In genomic region chr14:99590854-99591470, GRCm38 (mm10) we compare ENCODE assay signal across 15 mouse cellular contexts.
DNase-seq lines count a peak whose midpoint lies in the region; ATAC-seq lines count a peak whose summit lies in the region.
"Had no signal": no experiment of that assay in that cellular context is flagged by ENCODE, and none has a peak within 500 bp of the region (broad histone marks: within the 10 kb centered on the region; RNA-seq: fewer than 3 reads in every experiment).

No protein-coding gene starts in this region.

- H3K4me3 ChIP-seq in kidney, embryonic 16.5 days (ENCODE audit: low read length) = no peak overlapping the region
- H3K4me3 ChIP-seq in lung, embryonic 15.5 days = no peak overlapping the region
- H3K4me3 ChIP-seq in stomach, embryonic 14.5 days (ENCODE audit: low read depth, low read length) = no peak overlapping the region
- H3K4me3 ChIP-seq in hindbrain, embryonic 14.5 days (replicated peaks; ENCODE audit: low read length) = no peak overlapping the region
- H3K4me3 ChIP-seq: heart, embryonic 12.5 days; hindbrain, embryonic 15.5 days; limb, embryonic 15.5 days had no signal

- H3K27me3 ChIP-seq in kidney, embryonic 16.5 days (ENCODE audit: insufficient read depth, low read length) = no peaks in the 10 kb centered on the region
- H3K27me3 ChIP-seq in lung, embryonic 15.5 days = no peaks in the 10 kb centered on the region
- H3K27me3 ChIP-seq in stomach, embryonic 14.5 days (ENCODE audit: control insufficient read depth, insufficient read depth, low read length) = no peaks in the 10 kb centered on the region
- no peaks in the 10 kb centered on the region for H3K27me3 ChIP-seq in hindbrain, embryonic 14.5 days (ENCODE audit: control insufficient read depth, insufficient read depth, low read length)
- H3K27me3 ChIP-seq: heart, embryonic 12.5 days; hindbrain, embryonic 15.5 days; limb, embryonic 15.5 days had no signal

- no peak for DNase-seq in kidney, postnatal 10 days
- peak; percentile 21 for DNase-seq in fat pad, adult 2 months (ENCODE audit: extremely low read depth, low read depth, low spot score)
- DNase-seq in thymus, postnatal 14 days = no peak
- DNase-seq in hindbrain, embryonic 14.5 days (ENCODE audit: low spot score) = no peak
- DNase-seq in thymus, postnatal 10 days (ENCODE audit: low spot score in 2 of 2) = no peak
- DNase-seq: adrenal gland, postnatal 14 days; cerebellum, postnatal 14 days; gastrocnemius, postnatal 10 days had no signal

- H3K36me3 ChIP-seq in kidney, embryonic 16.5 days (ENCODE audit: insufficient read depth, low read length) = no peaks in the 10 kb centered on the region
- no peaks in the 10 kb centered on the region for H3K36me3 ChIP-seq in lung, embryonic 15.5 days
- H3K36me3 ChIP-seq in stomach, embryonic 14.5 days (ENCODE audit: control insufficient read depth, insufficient read depth, low read length) = no peaks in the 10 kb centered on the region
- H3K36me3 ChIP-seq in hindbrain, embryonic 14.5 days (replicated peaks; ENCODE audit: control insufficient read depth, insufficient read depth) = no peaks in the 10 kb centered on the region
- H3K36me3 ChIP-seq: heart, embryonic 12.5 days; hindbrain, embryonic 15.5 days; limb, embryonic 15.5 days had no signal

- no peaks in the 10 kb centered on the region for H3K4me1 ChIP-seq in kidney, embryonic 16.5 days (ENCODE audit: insufficient read depth, low read length)
- peaks cover 20% of the 10 kb centered on the region for H3K4me1 ChIP-seq in lung, embryonic 15.5 days
- H3K4me1 ChIP-seq in stomach, embryonic 14.5 days (ENCODE audit: control insufficient read depth, insufficient read depth, low read length) = 0 out of 2 replicates have a peak, but pooled peaks cover 3% of the 10 kb centered on the region
- H3K4me1 ChIP-seq in hindbrain, embryonic 14.5 days (replicated peaks; ENCODE audit: control insufficient read depth, insufficient read depth, low read length) = no peaks in the 10 kb centered on the region
- H3K4me1 ChIP-seq: hindbrain, embryonic 15.5 days had no signal

- H3K9me3 ChIP-seq in kidney, embryonic 16.5 days (ENCODE audit: low read length) = no peaks in the 10 kb centered on the region
- no peaks in the 10 kb centered on the region for H3K9me3 ChIP-seq in lung, embryonic 15.5 days
- H3K9me3 ChIP-seq in stomach, embryonic 14.5 days (ENCODE audit: control insufficient read depth, low read depth, low read length) = no peaks in the 10 kb centered on the region
- no peaks in the 10 kb centered on the region for H3K9me3 ChIP-seq in hindbrain, embryonic 14.5 days (ENCODE audit: control insufficient read depth, low read length)
- H3K9me3 ChIP-seq: heart, embryonic 12.5 days; hindbrain, embryonic 15.5 days; limb, embryonic 15.5 days had no signal

- ATAC-seq in kidney, embryonic 16.5 days (ENCODE audit: low FRiP score, low TSS enrichment) = 0 out of 2 replicates have a peak, but pooled peaks have one; percentile 49
- peak; percentile 53; the same call in 1 of the 2 replicates for ATAC-seq in lung, embryonic 15.5 days (ENCODE audit: borderline replicate concordance, extremely low read depth, low FRiP score, low TSS enrichment)
- ATAC-seq in stomach, embryonic 14.5 days (ENCODE audit: insufficient number of reproducible peaks, insufficient read depth, low FRiP score, low read depth) = peak; percentile 87
- ATAC-seq in hindbrain, embryonic 14.5 days (ENCODE audit: low FRiP score) = no peak
- ATAC-seq: forebrain, embryonic 16.5 days had no signal

- H3K9ac ChIP-seq in kidney, embryonic 16.5 days (replicated peaks; ENCODE audit: low read length) = no peak overlapping the region
- H3K9ac ChIP-seq in lung, embryonic 15.5 days = no peak overlapping the region
- no peak overlapping the region for H3K9ac ChIP-seq in stomach, embryonic 14.5 days (replicated peaks; ENCODE audit: low read depth, low read length)
- H3K9ac ChIP-seq in hindbrain, embryonic 14.5 days = no peak overlapping the region
- H3K9ac ChIP-seq: heart, embryonic 12.5 days; hindbrain, embryonic 15.5 days; limb, embryonic 15.5 days had no signal

- WGBS in kidney, embryonic 16.5 days = 23% methylated on average over 13 of the region's 13 CpGs
- WGBS in lung, embryonic 15.5 days = 22% methylated on average over 13 of the region's 13 CpGs
- 33% methylated on average over 13 of the region's 13 CpGs for WGBS in stomach, embryonic 14.5 days
- WGBS in hindbrain, embryonic 14.5 days = 63% methylated on average over 13 of the region's 13 CpGs

- H3K27ac ChIP-seq in kidney, embryonic 16.5 days (ENCODE audit: low read length) = no peak overlapping the region
- H3K27ac ChIP-seq in lung, embryonic 15.5 days = peak overlapping the region; percentile 70; the same call in 1 of the 2 replicates
- peak overlapping the region; percentile 75 for H3K27ac ChIP-seq in stomach, embryonic 14.5 days (ENCODE audit: low read length)
- no peak overlapping the region for H3K27ac ChIP-seq in hindbrain, embryonic 14.5 days
- H3K27ac ChIP-seq: hindbrain, embryonic 15.5 days; limb, embryonic 15.5 days had no signal

- H3K4me2 ChIP-seq in kidney, embryonic 16.5 days (replicated peaks; ENCODE audit: low read depth, low read length) = no peak overlapping the region
- 0 out of 2 replicates have a peak overlapping the region, but pooled peaks have one; percentile 16 for H3K4me2 ChIP-seq in lung, embryonic 15.5 days
- H3K4me2 ChIP-seq in stomach, embryonic 14.5 days (replicated peaks; ENCODE audit: low read depth, low read length) = no peak overlapping the region
- no peak overlapping the region for H3K4me2 ChIP-seq in hindbrain, embryonic 14.5 days (replicated peaks)
- H3K4me2 ChIP-seq: heart, embryonic 12.5 days; hindbrain, embryonic 15.5 days; limb, embryonic 15.5 days had no signal

Comparison
In these comparisons a context has a peak if more than half of its experiments do, and no peak if none do; other contexts are left out.
1. H3K27ac ChIP-seq: peak in lung, embryonic 15.5 days (single experiment) and stomach, embryonic 14.5 days (single experiment); none in kidney, embryonic 16.5 days (single experiment) and hindbrain, embryonic 14.5 days (single experiment).